Mouse (Mus musculus) left cerebral cortex, adult 9 months (tissue): Measurements from ENCODE around the gene Tec.
"Not testable (repeated sequence)": the region's sequence is repeated elsewhere in the genome, so short reads cannot be mapped to it uniquely, and the experiment has no call there.

ENCODE experiments used
- DNase-seq, 2 experiments: peaks; one replicate each; pipeline ENCODE4 v3.0.0; 2022; ENCODE audit warnings: low spot score in 2 of 2

The Tec gene

GRCm38 (mm10) chr5:72826445-72826844 lies 41.8 kb downstream of the Tec start:
- DNase-seq, result no peak

- no peak for DNase-seq
Measured at GRCm38 (mm10) chr5:72820651-72821050, 47.6 kb downstream of the Tec start.

DNA sequence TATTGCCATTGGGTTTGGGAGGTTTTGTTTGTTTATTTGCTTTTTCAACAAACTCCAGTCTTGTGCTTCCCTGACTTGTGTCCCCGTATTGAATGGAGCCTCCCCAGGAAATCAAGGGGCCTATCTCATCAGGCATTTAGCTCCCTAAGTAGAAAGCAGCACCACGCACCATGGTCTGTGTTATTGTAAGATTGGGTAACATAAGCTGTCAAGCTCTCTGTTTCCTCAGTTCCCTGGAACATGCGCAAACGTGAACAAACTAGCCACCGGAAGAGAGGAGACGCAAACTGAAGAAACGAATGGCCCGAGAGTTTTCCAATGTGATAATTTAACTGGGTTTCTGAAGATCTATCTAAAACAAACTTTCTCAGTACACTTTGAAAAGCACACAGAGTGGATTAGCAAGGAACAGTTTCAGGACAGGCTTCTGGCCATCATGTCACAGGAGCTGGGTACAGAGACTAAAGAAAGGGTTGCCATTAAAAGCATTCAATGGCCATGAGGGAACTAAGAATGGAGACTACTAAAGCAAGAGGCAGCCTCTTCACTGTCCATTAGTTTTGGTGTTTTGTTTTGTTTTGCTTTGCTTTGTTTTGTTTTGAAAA lies 48.1 kb downstream of the Tec start:
- no peak for DNase-seq

GRCm38 (mm10) chr5:72818513-72819180 lies 49.6 kb downstream of the Tec start:
- no peak for DNase-seq

GRCm38 (mm10) chr5:72817523-72818091 lies 50.7 kb downstream of the Tec start:
- no peak for DNase-seq

GRCm38 (mm10) chr5:72816960-72817359 lies 51.3 kb downstream of the Tec start:
- DNase-seq, result not testable (repeated sequence)

DNA sequence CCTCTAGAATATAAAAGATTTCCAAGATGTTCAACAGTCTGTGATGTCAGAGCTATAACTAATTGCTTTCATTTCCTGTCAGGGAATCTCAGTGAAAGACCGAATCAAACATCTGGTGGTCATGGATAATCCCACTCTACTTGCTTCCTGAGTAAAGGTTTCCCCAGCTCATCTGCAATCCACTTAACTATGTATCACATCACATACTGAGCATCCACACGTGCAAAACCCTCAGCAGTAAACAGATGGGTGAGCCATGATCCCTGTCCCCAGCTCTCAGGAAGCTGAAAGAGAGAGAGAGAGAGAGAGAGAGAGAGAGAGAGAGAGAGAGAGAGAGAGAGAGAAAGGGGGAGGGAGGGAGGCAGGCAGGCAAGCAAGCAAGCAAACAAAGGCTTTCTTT lies 51.8 kb downstream of the Tec start:
- DNase-seq, result no peak

GRCm38 (mm10) chr5:72816046-72816445 lies 52.2 kb downstream of the Tec start:
- DNase-seq, result no peak

GRCm38 (mm10) chr5:72815361-72815760 lies 52.9 kb downstream of the Tec start:
- no peak for DNase-seq

GRCm38 (mm10) chr5:72814072-72814471 lies 54.2 kb downstream of the Tec start:
- DNase-seq, result no peak

DNA sequence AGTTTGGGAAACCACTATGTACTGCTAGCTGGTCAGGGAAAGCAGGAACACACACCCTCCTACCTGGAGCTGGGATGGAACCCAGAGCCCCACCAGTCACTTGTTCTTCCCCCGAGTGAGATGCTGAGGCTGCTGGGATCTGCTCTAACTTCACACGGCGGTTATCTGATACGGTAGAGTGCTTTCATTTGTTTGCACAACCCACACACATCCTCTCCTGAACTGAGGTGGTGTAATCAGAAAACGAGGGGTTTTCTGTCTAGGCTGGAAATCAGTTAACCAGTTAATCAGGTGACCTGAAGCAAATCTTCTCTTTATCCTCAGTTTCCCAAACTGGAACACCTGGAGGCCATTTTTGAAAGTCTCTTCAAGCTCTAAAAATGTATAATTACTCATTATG lies 55.4 kb downstream of the Tec start:
- no peak for DNase-seq

- no peak for DNase-seq
Measured at GRCm38 (mm10) chr5:72812328-72812727, 56.0 kb downstream of the Tec start.

GRCm38 (mm10) chr5:72811397-72811796 lies 56.9 kb downstream of the Tec start:
- no peak for DNase-seq

DNA sequence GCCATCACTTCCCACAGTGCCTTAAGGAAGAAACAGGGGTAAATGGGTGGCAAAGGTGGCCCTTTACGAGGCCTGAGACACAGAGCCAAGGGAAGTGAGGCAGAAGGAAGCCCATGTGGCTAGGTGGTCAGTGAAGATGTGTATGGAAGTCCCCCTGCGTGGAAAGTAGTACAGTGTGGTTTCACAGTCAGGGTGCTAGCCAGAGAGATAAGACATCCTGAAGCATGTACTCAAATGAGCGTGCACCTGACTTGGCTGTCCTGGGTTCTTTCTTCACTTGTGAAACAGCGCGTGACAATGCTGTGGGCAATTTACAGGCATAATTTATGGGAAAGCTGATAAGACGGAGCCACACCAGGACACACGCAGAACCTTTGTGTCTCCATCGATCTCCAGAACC lies 57.3 kb downstream of the Tec start:
- no peak for DNase-seq

GRCm38 (mm10) chr5:72809480-72809879 lies 58.8 kb downstream of the Tec start:
- DNase-seq, result no peak

- no peak for DNase-seq
Measured at GRCm38 (mm10) chr5:72808456-72809111, 59.7 kb downstream of the Tec start.

DNA sequence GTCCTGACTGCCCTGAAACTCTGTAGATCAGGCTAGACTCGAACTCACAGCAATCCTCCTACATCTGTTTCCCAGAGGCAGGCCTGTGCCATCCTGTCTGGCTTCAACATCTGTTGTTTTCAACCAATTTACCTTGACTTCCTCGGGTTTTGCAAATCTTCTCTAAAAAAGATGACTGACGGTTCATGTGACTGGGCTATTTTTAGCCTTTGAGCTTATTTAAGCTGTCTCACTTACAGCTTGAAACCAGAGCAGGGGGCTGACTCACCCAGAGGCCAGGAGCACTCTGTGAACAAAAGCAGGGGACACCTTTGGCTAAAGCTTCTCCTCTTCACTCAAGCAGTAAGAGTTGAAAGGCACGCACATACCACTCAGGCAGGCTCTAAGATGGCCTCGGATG lies 65.4 kb downstream of the Tec start:
- DNase-seq, result peak in 1 of 2 experiments; percentile 19

GRCm38 (mm10) chr5:72798563-72798962 lies 69.7 kb downstream of the Tec start:
- DNase-seq, result no peak

DNA sequence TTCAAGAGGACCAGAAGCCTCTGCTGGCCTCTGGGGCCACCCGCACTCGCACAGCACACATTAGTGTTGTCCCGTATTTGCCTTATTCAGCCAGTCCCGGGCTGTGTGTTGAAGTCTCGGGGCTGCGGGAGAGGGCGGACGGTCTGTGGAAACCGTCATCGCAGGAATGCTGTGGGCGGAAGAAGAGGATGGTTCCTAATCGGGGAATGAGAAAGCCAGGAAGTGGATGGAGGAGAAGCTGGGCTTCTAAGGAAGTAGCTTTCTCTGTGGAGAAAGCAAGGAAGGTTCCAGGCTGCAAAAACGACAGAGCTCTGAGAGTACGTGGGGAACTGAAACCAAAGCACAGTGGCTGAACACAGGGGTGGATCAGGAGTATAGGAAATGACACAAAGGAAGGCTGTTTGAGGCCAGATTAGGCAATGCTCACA lies 72.1 kb downstream of the Tec start:
- no peak for DNase-seq

- DNase-seq, result no peak
Measured at GRCm38 (mm10) chr5:72793309-72793850, 74.9 kb downstream of the Tec start.

GRCm38 (mm10) chr5:72791789-72792188 lies 76.5 kb downstream of the Tec start:
- DNase-seq, result no peak

DNA sequence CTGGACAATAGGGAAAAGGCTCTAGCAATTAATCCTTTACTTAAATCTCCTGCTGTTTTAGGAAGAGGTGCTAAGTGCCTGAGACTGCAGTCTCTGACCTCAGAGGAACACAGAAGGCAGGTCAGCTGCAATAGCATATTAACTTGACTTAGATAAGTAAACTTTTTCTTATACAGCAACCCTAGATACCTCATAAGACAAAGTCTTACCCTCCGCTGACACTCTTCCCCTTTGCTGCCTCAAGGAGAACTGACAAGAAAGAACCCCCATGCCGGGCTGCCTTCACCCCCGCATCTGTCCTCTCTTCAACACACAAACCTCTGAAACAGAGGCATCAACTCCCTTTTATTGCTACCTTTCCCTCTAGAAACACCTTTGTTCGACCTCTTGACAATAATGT lies 76.9 kb downstream of the Tec start:
- DNase-seq, result no peak

DNA sequence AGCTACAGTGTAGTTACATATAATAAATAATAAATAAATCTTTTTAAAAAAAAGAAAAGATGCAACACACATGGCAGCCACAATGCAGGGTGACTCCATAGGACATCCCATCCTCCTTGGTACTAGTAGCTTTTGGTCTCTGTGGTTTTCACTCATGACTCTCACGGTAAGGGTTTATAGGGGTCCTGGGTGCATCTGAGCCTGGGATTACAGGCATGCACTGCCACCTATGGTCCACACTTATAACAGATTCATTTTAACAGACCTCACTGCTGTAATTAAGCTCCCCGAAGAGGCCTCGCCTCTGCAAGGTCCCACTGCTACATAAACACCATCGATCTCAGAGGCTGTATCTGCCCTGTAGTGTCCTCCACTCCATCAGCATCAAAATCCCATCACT lies 82.8 kb downstream of the Tec start:
- DNase-seq, result no peak
